Mouse (Mus musculus) T-cell, adult 2 months (primary cell): Measurements from ENCODE around the gene Olfr10.

Experiments
- DNase-seq: peaks from one replicate; pipeline ENCODE4 v3.0.0; 2022; ENCODE audit warnings: low spot score

Olfr10 gene

DNA sequence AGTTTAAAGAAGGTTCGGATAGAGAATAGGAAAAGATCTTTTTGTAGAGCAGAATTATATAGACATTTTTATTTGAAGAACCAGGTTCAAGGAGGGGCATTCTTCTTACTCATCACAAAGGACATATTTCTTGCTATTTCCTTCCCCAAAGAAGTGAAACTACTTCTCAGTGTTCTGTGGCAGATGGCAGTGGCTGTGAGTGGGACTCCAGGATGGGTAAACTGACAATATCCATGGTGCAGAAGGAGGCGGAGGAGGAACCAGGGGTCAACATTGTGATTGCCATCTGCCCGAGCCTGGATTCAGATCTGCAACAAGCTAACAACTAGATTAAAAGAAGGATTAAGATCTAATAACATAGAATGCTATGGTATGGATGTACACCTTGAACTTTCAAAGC is 22.2 kb downstream of the Olfr10 start:
- no peak for DNase-seq

DNA sequence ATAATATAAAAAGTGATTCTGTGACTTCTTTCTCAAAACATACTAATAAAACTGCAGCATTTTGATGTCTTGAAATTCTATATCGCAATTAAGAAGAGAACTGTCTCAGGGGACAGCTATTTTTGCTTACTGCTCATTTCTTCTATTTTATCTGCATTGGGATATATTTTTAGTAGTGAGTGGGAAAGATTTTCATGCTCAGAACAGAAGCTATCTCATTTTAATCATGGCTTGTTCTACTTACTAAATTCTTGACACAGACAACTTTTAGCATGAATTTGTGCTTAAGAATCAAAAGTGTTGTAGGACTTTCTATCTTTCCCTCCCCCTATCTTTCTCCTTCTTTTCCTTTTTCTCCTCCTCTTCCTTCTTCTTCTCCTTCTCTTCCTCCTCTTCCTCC is 25.1 kb downstream of the Olfr10 start:
- no peak for DNase-seq

DNA sequence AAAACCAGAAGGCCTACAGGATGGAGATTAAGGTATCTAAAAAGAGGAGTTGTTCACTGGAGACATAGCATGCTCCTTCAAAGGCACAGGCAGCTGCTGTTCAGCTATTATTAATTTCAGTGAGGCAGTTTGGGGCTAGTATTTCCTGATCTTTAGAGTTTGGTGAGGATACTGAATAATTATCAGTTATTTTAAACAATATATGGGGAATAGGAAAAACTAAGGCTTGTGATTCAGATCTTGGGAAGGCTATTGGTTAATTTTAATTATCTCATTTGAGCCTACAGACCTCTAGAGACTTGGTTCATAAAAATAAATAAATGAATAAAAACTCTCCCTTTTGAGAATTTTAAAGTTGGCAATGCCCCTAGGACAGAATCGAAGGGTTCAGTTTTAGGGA is 30.3 kb downstream of the Olfr10 start, which contains the start of gene Olfr1390:
Gene Olfr1390, plus strand, starts transcription at position 301 of the 400 bp plus-strand sequence.
- DNase-seq: no peak

DNA sequence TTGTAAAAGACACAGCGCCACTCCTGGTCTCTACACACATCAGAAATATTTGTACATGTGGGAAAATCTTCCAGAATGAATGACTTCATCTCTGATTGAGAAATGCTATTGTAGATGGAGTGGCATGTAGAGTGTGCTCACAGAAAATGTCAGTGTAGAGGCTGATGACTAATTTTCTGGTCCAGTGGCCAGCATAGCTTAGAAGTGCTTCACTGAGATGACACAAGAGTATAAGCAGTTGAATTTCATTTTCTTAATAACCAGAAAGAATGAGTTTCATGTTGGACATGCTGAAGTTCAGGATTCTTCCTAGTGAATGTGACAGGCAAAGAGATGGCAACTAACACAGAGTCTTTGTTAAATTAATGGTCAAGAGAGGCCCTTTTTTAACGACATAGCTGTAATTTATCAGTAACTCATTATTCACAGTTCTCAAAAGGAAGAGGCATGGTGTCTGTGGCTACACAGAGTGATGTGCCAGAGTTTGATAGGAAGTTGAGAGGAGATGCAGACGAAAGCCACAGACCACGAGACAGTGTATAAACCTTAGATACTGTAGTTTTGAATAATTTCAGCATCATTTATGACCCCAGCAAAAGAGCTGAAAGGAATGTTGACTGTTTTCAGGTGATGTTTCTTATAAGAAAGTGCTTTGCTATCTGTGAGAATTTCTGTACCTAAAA is 32.8 kb downstream of the Olfr10 start:
- no peak for DNase-seq
